ENCODE assay signal across 11 mouse cellular contexts in the genomic region with DNA sequence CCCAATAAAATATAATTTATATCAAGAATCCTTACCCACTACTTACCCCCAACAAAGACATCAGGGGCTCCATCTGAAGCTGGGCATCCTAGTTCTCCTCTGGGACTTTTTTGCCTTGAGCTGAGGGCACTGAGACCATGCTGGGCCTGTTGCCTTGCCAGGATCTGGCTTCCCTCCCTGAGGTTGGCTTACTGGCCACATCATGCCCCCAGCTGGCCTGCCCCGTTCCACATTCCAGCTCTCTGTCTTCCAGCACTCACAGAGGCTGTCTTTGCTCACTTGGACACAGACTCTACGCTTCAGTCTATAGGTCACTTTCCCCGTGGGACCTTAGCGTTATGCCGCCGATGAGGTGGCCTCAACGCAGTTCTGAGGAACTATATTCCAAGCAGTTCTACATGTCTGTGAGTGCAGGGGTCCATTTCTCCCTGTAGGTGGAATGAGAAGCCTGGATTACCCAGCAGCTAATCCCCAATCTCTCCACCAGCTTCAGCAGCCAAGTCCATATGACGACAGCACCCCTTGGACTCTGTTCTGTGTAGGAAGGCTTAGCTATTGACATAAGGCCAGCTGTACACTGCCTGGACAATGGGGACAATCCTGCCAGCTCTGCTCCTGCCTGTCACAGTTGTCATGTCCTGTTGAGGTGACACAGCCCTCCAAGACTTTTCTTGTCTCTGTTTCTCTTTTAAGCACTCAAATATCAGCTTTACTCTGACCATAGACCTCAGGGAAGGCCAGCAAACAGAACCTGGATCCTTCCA.
DNase-seq lines count a peak whose midpoint lies in the region; ATAC-seq and TF ChIP-seq lines count a peak whose summit lies in the region.
"Had no signal": no experiment of that assay in that cellular context is flagged by ENCODE, and none has a peak within 500 bp of the region (broad histone marks: within the 10 kb centered on the region; RNA-seq: fewer than 3 reads in every experiment).

No protein-coding gene starts in this region.

- 77% methylated on average over 8 of the region's 8 CpGs for WGBS in heart, embryonic 10.5 days
- WGBS in heart, embryonic 11.5 days (ENCODE audit: insufficient replicate concordance): 79% methylated on average over 8 of the region's 8 CpGs
- 75% methylated on average over 8 of the region's 8 CpGs for WGBS in heart, postnatal 0 days
- 61% methylated on average over 8 of the region's 8 CpGs for WGBS in liver, embryonic 16.5 days (ENCODE audit: insufficient replicate concordance)

- H3K4me2 ChIP-seq in heart, embryonic 11.5 days: no peak overlapping the region
- no peak overlapping the region for H3K4me2 ChIP-seq in heart, postnatal 0 days (ENCODE audit: low read depth, low read length)
- H3K4me2 ChIP-seq in liver, embryonic 16.5 days (ENCODE audit: low read depth, low read length): no peak overlapping the region
- H3K4me2 ChIP-seq: heart, embryonic 13.5 days had no signal

- no peaks in the 10 kb centered on the region for H3K36me3 ChIP-seq in heart, embryonic 10.5 days
- H3K36me3 ChIP-seq in heart, embryonic 11.5 days (ENCODE audit: control insufficient read depth, insufficient read depth, low read length): no peaks in the 10 kb centered on the region
- H3K36me3 ChIP-seq in heart, postnatal 0 days (replicated peaks; ENCODE audit: control insufficient read depth, insufficient read depth, low read length): no peaks in the 10 kb centered on the region
- no peaks in the 10 kb centered on the region for H3K36me3 ChIP-seq in liver, embryonic 16.5 days (ENCODE audit: control insufficient read depth, insufficient read depth)
- H3K36me3 ChIP-seq: heart, embryonic 13.5 days had no signal

- H3K27ac ChIP-seq in heart, embryonic 10.5 days: 0 out of 2 replicates have a peak overlapping the region, but pooled peaks have one; percentile 17
- H3K27ac ChIP-seq in heart, embryonic 11.5 days (ENCODE audit: low read depth, low read length): no peak overlapping the region
- no peak overlapping the region for H3K27ac ChIP-seq in heart, postnatal 0 days (ENCODE audit: low read depth)
- H3K27ac ChIP-seq in liver, embryonic 16.5 days (ENCODE audit: low read length): peak overlapping the region; percentile 68; the same call in 1 of the 2 replicates

- no peak for TF ChIP-seq EP300 in heart, postnatal 0 days (IDR thresholded peaks at IDR 0.05; ENCODE audit: low read depth)

- no peak for TF ChIP-seq POLR2A in brain, embryonic 14.5 days (IDR thresholded peaks at IDR 0.05; ENCODE audit: borderline replicate concordance, extremely low read depth, insufficient read depth, insufficient read length, poor library complexity, severe bottlenecking)

- H3K4me1 ChIP-seq in heart, embryonic 10.5 days: peaks cover 35% of the 10 kb centered on the region
- peaks cover 7% of the 10 kb centered on the region; the same call in 1 of the 2 replicates for H3K4me1 ChIP-seq in heart, embryonic 11.5 days (ENCODE audit: control insufficient read depth, insufficient read depth, low read length)
- peaks cover 12% of the 10 kb centered on the region; the same call in 1 of the 2 replicates for H3K4me1 ChIP-seq in heart, postnatal 0 days (ENCODE audit: control insufficient read depth, insufficient read depth)
- no peaks in the 10 kb centered on the region; the same call in 1 of the 2 replicates for H3K4me1 ChIP-seq in liver, embryonic 16.5 days (ENCODE audit: control insufficient read depth, low read depth, low read length)

- ATAC-seq in heart, embryonic 11.5 days (replicated peaks; ENCODE audit: insufficient number of reproducible peaks, low FRiP score, low TSS enrichment): no peak
- peak; percentile 68 for ATAC-seq in heart, postnatal 0 days (ENCODE audit: insufficient read depth, low read depth)
- peak; percentile 90 for ATAC-seq in liver, embryonic 16.5 days (ENCODE audit: low read depth)

- H3K9ac ChIP-seq in heart, embryonic 11.5 days (ENCODE audit: low read depth, low read length): no peak overlapping the region
- no peak overlapping the region for H3K9ac ChIP-seq in heart, postnatal 0 days (replicated peaks; ENCODE audit: low read depth, low read length)
- no peak overlapping the region for H3K9ac ChIP-seq in liver, embryonic 16.5 days (ENCODE audit: low read depth, low read length)
- H3K9ac ChIP-seq: heart, embryonic 13.5 days had no signal

- H3K27me3 ChIP-seq in heart, embryonic 10.5 days (ENCODE audit: insufficient read depth, poor library complexity, severe bottlenecking): no peaks in the 10 kb centered on the region
- no peaks in the 10 kb centered on the region for H3K27me3 ChIP-seq in heart, embryonic 11.5 days (ENCODE audit: control insufficient read depth, insufficient read depth, low read length)
- H3K27me3 ChIP-seq in heart, postnatal 0 days (ENCODE audit: control insufficient read depth, insufficient read depth, low read length): no peaks in the 10 kb centered on the region
- no peaks in the 10 kb centered on the region for H3K27me3 ChIP-seq in liver, embryonic 16.5 days (ENCODE audit: control insufficient read depth, insufficient read depth, low read depth, low read length)
- H3K27me3 ChIP-seq: heart, embryonic 13.5 days had no signal

- no peak overlapping the region for H3K4me3 ChIP-seq in heart, embryonic 10.5 days
- no peak overlapping the region for H3K4me3 ChIP-seq in heart, embryonic 11.5 days (ENCODE audit: low read depth, low read length)
- H3K4me3 ChIP-seq in heart, postnatal 0 days (ENCODE audit: low read depth, low read length): no peak overlapping the region
- H3K4me3 ChIP-seq in liver, embryonic 16.5 days (ENCODE audit: low read depth, low read length): no peak overlapping the region
- H3K4me3 ChIP-seq: heart, embryonic 13.5 days had no signal

- DNase-seq in heart, embryonic 10.5 days (ENCODE audit: low spot score): no peak
- DNase-seq in brain, embryonic 14.5 days (ENCODE audit: low read depth): peak; percentile 29
- peak; percentile 65 for DNase-seq in heart, postnatal 0 days (ENCODE audit: low spot score)
- no peak for DNase-seq in left cerebral cortex, adult 9 months (ENCODE audit: low spot score in 2 of 2)
- DNase-seq in right cerebral cortex, postnatal 36 days (ENCODE audit: low spot score in 2 of 2): no peak
- no peak for DNase-seq in frontal cortex, postnatal 36 days (ENCODE audit: low spot score in 2 of 2)
- DNase-seq: kidney, postnatal 4 days; right cerebral cortex, adult 18-20 months had no signal

- H3K9me3 ChIP-seq in heart, embryonic 10.5 days: no peaks in the 10 kb centered on the region
- H3K9me3 ChIP-seq in heart, embryonic 11.5 days (replicated peaks; ENCODE audit: control insufficient read depth, low read length): no peaks in the 10 kb centered on the region
- H3K9me3 ChIP-seq in heart, postnatal 0 days (replicated peaks; ENCODE audit: control insufficient read depth, low read length): no peaks in the 10 kb centered on the region
- H3K9me3 ChIP-seq in liver, embryonic 16.5 days (replicated peaks; ENCODE audit: control insufficient read depth, low read length): no peaks in the 10 kb centered on the region
- H3K9me3 ChIP-seq: heart, embryonic 13.5 days had no signal

- TF ChIP-seq CTCF in brain, embryonic 14.5 days (IDR thresholded peaks at IDR 0.05; ENCODE audit: borderline replicate concordance, extremely low read depth, insufficient read depth, insufficient read length): no peak
- TF ChIP-seq CTCF in heart, postnatal 0 days (IDR thresholded peaks at IDR 0.05; ENCODE audit: low read depth): no peak

Comparison
In these comparisons a context has a peak if more than half of its experiments do, and no peak if none do; other contexts are left out.
1. DNase-seq: peak in brain, embryonic 14.5 days (single experiment) and heart, postnatal 0 days (single experiment); none in heart, embryonic 10.5 days (single experiment), left cerebral cortex, adult 9 months (0 of 2), right cerebral cortex, postnatal 36 days (0 of 2) and frontal cortex, postnatal 36 days (0 of 2).
2. H3K27ac ChIP-seq: peak in heart, embryonic 10.5 days (single experiment) and liver, embryonic 16.5 days (single experiment); none in heart, embryonic 11.5 days (single experiment) and heart, postnatal 0 days (single experiment).